Mouse (Mus musculus) midbrain, embryonic 11.5 days (tissue): ENCODE measurements at regions not wholly inside any gene's neighbourhood (a gene's known extent, or its start where the extent isn't known, plus 50 kb on each side); places are given as distances from the start of the nearest gene placed in this dataset.
"Not testable (repeated sequence)": the region's sequence is repeated elsewhere in the genome, so short reads cannot be mapped to it uniquely, and the experiment has no call there.

Experiments
- ATAC-seq: fragments of 200-750 bp; cut with Nextera tagmentation; 2 replicates; pipeline ENCODE4 v1.8.0; 2017; ENCODE audit warnings: moderate TSS enrichment, moderate library complexity; ENCODE audit not compliant: low FRiP score
- DNase-seq: peaks from one replicate; pipeline ENCODE4 v3.0.0; 2015; ENCODE audit warnings: low spot score; ENCODE audit errors: missing footprints
- H3K27ac ChIP-seq: fragments of 300-500 bp; sonication (generic); 2 replicates; pipeline ENCODE4 v1.5.1; 2014; ENCODE audit warnings: low read depth, low read length
- H3K27me3 ChIP-seq: fragments of 300-500 bp; sonication (generic); 2 replicates; pipeline ENCODE4 v1.6.1; 2014; ENCODE audit warnings: mild to moderate bottlenecking, low read length, moderate library complexity, mixed read lengths; ENCODE audit not compliant: control insufficient read depth, insufficient read depth
- H3K36me3 ChIP-seq: fragments of 300-500 bp; sonication (generic); 2 replicates; pipeline ENCODE4 v1.6.1; 2014; ENCODE audit warnings: mild to moderate bottlenecking, low read length, moderate library complexity, mixed read lengths; ENCODE audit not compliant: control insufficient read depth, insufficient read depth
- H3K4me1 ChIP-seq: fragments of 300-500 bp; sonication (generic); 2 replicates; pipeline ENCODE4 v1.6.1; 2014; ENCODE audit warnings: low read length; ENCODE audit not compliant: control insufficient read depth, insufficient read depth
- H3K4me2 ChIP-seq: fragments of 300-500 bp; sonication (generic); 2 replicates; pipeline ENCODE4 v1.6.1; 2014; ENCODE audit warnings: mild to moderate bottlenecking, moderate library complexity
- H3K4me3 ChIP-seq: fragments of 300-500 bp; sonication (generic); 2 replicates; pipeline ENCODE4 v1.5.1; 2014; ENCODE audit warnings: low read depth, low read length
- H3K9ac ChIP-seq: fragments of 300-500 bp; sonication (generic); 2 replicates; pipeline ENCODE4 v1.6.1; 2014; ENCODE audit warnings: low read length
- H3K9me3 ChIP-seq: fragments of 300-500 bp; sonication (generic); 2 replicates; pipeline ENCODE4 v1.6.1; 2016; ENCODE audit warnings: low read length; ENCODE audit not compliant: control insufficient read depth
- WGBS: fragments of 180-500 bp; shearing (Covaris S2); extraction: QIAGEN DNeasy Blood & Tissue Kit; methylation state at CpG from one replicate; pipeline ENCODE4 v1.1.7; 2014; 5-methylcytosine and 5-hydroxymethylcytosine counted together

- not testable (repeated sequence) for H3K36me3 ChIP-seq, ATAC-seq, H3K9ac ChIP-seq, H3K4me3 ChIP-seq, H3K27me3 ChIP-seq, H3K4me1 ChIP-seq, H3K27ac ChIP-seq, H3K4me2 ChIP-seq, DNase-seq, H3K9me3 ChIP-seq
- 91% methylated on average over 2 of the region's 2 CpGs for WGBS
Measured at GRCm38 (mm10) chr7:60352206-60352605, 212.2 kb upstream of the Snrpn start.
